Mouse (Mus musculus): ENCODE measurements at regions not wholly inside any gene's neighbourhood (a gene's known extent, or its start where the extent isn't known, plus 50 kb on each side); places are given as distances from the start of the nearest gene placed in this dataset.

DNA sequence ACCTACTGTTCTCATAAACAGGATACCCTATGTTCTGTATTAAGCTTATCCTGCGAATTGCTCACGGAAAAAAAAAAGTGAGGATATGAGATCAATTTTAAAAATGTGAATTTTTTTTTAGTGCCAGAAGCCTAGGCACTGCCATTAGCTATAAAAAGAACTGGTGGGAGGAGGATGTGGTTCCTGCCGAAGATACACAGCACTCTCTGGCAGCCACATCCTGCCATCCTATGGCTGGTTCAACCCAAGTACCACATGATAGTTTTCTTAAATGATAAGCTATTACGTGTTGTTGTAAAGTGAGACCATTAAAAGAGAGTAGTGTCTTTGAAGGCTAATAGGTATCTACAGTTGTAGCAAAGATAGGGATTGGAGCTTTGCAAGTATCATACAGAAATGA, 58.2 kb upstream of the Ppp3ca start:
- no peak for DNase-seq

- DNase-seq, result no peak
Measured at GRCm38 (mm10) chr3:136610556-136610924, 59.4 kb upstream of the Ppp3ca start.

DNA sequence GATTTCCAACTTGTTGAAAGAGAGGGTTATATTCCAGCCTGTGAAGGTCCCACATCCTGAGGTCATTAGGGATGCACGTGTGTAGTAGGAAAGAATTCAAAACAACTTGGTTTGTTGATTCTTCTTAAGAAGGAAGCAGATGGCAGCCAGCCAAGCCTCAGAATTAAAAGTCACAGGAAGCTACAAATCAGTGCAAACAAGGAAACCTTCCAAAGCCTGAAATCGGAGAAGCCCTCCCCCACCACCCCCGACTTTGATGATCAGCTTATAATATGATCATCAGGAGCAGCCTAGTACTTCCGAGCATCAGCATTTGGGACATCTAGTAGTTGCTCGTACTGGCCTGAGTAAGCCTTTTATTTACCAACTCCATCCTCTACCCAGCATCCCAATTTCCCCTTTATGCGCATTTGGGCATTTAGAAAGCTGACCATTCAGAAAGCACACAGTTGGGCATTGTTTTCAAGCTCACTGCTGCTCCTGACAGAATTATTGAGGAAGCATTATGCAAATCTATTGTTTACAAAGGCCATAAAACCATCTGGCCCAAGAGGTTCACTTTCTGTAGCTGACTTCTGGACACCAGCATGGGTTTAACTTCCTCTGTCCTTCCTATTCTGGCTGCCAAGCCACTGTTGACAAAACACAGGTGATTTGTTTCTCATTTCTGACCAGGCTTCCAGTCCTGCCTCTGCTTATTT, 59.9 kb upstream of the Ppp3ca start:
- peak; percentile 46 for DNase-seq

GRCm38 (mm10) chr3:136601706-136602105, 68.2 kb upstream of the Ppp3ca start:
- DNase-seq, result no peak

DNA sequence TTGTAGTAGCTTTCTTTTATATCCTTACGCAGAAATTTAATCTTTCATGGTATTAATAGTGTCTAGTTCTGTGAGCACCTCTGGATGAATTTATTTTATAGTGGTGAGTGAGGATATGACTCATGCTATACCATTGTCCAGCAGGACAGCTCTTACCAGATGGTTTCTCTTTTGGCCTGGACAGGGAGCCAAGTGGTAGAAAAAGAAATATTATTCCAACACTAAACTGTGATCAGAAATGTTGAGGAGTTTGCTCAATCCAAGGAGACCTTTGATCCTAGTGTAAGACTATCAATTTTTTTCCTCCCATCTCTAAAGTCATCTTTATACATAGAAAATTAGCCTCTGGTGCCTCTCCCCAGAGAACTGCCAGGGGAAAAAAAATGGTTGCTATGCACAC, 86.0 kb upstream of the Ppp3ca start:
- DNase-seq, result no peak

- DNase-seq, result no peak
Measured at GRCm38 (mm10) chr3:136578016-136578415, 91.9 kb upstream of the Ppp3ca start.

DNA sequence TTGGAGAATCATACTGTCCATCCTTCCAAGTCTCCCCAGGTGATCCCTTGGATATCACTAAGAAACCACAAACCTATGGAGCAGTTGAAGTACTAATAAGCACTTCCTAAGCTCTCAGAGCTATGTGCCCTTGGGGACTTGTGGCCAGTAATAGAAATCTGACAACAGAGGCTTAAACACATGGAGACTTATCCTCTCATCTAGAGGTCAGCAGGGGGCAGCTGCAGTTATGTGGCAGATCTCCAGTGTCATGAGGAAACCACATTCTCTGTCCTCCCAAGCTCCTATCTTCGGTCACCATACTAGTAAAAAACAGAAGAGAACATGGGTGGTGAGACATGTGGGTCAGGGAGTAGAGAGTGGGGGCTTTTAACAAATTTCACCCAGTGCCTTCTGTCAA, 99.4 kb upstream of the Ppp3ca start:
- no peak for DNase-seq

GRCm38 (mm10) chr3:136556488-136556887, 113.4 kb upstream of the Ppp3ca start:
- DNase-seq, result no peak

- no peak for DNase-seq
Measured at GRCm38 (mm10) chr3:136549471-136549870, 120.5 kb upstream of the Ppp3ca start.

DNA sequence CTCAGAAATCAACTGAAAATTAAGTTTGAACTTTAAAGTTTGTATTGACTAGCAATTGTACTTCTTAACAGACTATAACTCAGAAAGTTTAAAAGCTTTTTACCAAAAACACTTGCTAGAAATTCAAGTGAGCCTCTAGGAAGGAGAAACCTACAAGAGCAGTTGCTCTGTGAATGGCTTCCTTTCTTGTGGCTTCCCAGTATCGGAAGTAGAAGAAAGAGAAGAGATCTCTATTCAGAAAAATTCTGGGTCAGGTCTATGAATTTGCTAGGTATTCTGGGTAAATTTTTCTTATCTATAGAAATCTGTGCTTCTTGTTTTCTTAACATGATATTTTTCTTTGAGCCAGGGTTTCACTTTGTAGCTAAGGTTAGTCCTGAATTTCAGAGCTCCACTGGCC, 138.3 kb upstream of the Ppp3ca start:
- DNase-seq, result no peak

DNA sequence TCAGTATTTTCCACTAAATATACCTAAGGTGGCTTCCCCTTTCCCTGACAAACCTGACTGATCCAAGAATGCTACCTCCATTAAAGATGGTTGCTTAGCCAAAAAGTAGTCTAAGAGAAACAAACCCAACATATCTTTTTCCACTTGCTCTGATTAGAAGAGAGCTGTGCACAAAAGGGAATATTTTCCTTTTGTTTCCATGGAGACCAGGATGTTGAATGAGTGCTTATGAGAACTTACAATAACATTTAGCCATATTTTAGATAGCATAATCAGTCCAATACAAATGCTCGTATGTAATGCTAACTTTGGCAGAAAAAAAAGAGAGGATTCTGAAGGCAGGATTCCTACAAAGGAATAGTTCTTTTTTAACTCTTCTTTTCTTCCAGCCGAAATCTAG, 161.3 kb upstream of the Ppp3ca start:
- DNase-seq, result no peak

GRCm38 (mm10) chr3:136507070-136507469, 162.9 kb upstream of the Ppp3ca start:
- no peak for DNase-seq

DNA sequence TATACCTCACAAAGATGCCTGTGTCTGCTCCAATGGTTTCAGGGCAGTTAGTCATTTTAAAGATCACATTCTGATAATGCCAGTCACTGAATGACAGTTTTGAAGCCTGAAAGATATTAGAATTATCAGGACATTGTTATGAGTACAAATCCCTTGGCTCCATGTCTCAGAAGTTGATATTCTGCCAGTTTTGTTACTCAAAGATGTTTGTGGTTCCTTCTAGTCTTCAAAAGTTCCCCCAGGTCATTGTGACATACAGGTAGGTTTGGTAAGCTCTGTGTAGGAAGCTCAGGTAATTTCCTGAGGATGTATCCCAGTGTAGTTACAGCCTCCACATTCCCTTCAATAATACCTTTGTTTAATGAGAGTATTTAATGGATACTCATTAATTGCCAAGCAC, 169.0 kb upstream of the Bank1 start:
- no peak for DNase-seq

- no peak for DNase-seq
Measured at GRCm38 (mm10) chr3:136491683-136492082, 165.8 kb upstream of the Bank1 start.

GRCm38 (mm10) chr3:136471693-136472092, 145.8 kb upstream of the Bank1 start:
- DNase-seq, result no peak

DNA sequence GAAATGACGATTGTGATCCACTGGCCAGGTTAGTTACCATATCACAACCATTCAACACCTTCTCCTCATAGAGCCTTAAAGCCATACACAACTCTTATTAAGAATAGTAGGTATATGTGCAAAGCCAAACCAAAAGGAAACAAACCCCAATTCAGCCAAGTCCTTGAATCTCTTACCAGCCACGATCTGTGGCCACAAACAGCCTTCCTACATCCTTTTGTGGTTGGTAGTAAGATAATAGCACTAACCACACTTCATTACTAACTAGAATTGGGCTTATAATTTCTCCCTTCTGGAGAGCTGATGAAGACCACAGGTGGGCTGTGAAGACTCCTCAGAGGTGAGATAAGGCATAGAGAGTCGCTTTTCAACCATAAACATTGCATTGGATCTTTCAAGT, 136.9 kb upstream of the Bank1 start:
- DNase-seq, result no peak

DNA sequence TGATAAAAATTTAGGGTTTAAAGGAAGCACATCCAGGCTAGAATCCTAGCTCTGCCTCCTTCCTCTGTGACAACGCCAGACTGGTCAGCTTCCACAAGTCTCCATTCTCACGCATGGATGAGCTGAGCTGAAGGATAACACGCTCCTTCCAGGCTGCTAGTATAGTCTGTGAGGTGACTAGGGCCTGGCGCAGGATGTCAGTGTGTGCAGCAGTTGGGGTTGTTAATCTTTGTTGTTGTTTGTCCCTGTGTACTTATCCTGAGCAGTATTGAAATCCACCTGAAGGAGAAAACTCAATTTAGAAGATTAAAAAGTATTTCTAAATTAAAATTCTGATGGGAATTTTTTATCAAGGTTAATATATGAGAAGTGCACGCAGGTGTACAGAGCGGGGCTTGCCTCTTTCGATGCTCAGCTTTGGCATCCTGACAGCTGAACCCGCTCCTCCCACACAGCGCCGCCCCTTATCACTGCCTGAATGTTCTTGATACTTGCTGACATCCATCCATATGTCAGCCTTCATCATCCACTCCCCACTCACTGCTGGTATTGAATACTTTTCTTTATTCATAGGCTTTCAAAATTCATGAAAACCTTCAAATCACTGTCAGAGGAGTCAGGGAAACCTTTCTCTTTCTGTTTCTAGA, 130.7 kb upstream of the Bank1 start:
- no peak for DNase-seq

DNA sequence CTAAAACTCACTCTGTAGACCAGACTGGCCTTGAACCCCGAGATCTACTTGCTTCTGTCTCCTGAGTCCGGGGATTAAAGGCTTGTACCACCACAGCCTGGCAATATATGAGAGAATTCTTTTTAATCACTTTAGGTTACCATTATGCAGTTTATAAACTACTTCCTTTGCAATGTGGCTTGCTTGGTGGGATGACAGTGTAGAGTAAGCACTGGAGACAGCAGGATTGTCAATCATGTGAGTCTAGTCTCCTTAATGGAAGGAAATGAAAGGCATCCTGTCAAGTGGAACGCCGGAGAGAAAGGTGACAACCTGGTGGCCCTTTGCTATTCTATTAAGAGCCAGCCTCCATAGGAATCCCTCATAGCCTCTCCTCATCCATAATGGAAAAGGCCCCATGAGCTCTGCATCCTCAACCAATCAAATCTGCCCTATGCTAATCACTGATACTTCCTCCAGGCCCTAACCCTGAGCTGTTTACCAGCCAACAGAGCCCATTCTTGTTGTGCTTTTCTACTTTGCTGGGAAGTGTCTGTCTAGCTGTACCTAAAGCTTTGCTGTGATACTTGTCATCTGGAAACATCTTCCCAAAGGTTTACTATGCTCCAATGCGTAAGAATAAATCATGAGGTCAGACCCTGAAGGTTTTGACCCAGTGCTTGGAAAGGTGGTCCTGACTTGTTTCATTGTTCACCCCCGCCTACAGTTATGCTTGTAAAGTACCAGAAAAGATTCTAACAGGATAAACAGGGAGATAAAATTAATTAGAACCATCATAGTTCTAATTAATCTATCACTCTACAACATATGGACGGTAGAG, 130.0 kb upstream of the Bank1 start:
- DNase-seq, result no peak

- DNase-seq, result no peak
Measured at GRCm38 (mm10) chr3:136454967-136455366, 129.1 kb upstream of the Bank1 start.

GRCm38 (mm10) chr3:136450986-136451774, 125.3 kb upstream of the Bank1 start:
- DNase-seq, result no peak

DNA sequence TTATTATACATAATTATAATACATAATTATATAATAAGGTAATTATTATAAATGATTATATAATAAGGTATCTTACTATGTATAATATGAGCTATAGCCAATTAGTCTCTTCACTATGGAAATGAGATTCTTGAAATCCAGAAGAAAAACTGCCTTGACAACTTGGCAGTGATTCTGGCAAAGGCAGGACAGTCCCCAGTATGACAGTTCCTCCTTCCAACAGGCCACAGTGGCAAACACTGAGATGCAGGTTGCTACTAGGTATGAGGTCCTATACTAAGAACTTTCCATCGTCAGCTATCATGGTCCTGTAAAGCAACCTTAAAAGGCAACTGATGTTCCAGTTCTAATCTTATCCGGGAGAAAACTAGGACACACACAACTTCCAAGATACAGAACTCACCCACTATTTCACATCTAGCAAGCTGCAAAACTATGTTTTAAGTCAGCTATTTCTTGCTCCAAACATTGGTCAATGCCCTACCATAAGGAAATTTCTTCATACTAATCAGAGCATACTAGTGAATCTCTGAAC, 124.6 kb upstream of the Bank1 start:
- DNase-seq, result no peak

- DNase-seq, result no peak
Measured at GRCm38 (mm10) chr3:136449364-136449763, 123.5 kb upstream of the Bank1 start.

Measured in adrenal gland, postnatal 10 days (tissue).